Mouse (Mus musculus) thymus, adult 2 months (tissue): ENCODE measurements around the gene Safb2.

ENCODE experiments used
- CTCF ChIP-seq: fragments of 200-500 bp; IDR thresholded peaks from 2 replicates; pipeline ENCODE4 v1.5.1; 2012; ENCODE audit warnings: mild to moderate bottlenecking, control low read depth, low read length, moderate library complexity, borderline replicate concordance; ENCODE audit not compliant: control insufficient read depth, poor library complexity, insufficient read depth; ENCODE audit errors: extremely low read depth
- POLR2A ChIP-seq: fragments of 200-500 bp; IDR thresholded peaks from 2 replicates; pipeline ENCODE4 v1.6.1; 2012; ENCODE audit warnings: mild to moderate bottlenecking, low read length, control low read depth, moderate library complexity; ENCODE audit not compliant: control insufficient read depth, poor library complexity, insufficient read depth; ENCODE audit errors: extremely low read depth

DNA sequence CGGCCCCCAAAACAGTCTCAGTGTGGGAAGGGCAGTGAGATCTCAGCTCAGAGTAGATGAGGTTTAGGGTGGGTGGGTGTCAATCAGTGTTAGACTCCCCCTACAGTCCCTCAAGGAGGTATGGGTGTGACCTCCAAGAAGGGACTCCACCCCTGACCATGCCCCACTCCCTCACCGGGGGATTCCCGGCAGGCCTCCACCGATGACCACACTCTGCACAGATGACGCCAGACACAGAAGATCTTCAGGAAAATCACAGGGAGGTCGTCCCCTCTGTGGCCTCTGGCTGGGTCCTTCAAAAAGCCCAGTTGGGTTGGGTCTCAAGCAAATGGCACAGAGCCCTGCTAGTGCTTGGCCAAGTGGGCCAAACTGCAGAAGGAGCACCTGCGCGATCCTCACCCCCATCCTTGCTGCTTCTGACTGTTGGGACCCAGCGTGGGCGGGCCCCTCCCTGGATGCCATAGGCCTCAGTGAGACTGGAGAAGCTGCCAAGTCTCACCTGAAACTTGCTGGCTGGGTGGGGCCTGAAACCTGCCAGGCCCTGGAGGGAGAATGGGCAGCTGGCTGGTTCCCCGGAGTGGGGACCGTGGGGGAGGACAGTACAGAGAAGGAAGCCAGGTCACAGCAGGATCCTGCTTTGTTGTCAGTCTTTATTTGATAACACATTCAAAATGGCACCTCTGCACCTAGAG is 33.5 kb downstream of the Safb2 start:
- no peak for TF ChIP-seq CTCF
- TF ChIP-seq POLR2A = no peak
